Mouse (Mus musculus) neural tube, embryonic 15.5 days (tissue): ENCODE measurements at regions not wholly inside any gene's neighbourhood (a gene's known extent, or its start where the extent isn't known, plus 50 kb on each side); places are given as distances from the start of the nearest gene placed in this dataset.

Experiments used
- ATAC-seq: fragments of 200-750 bp; cut with Nextera tagmentation; 2 replicates; pipeline ENCODE4 v1.8.0; 2017; ENCODE audit warnings: mild to moderate bottlenecking, moderate TSS enrichment, moderate library complexity; ENCODE audit not compliant: low FRiP score
- H3K27ac ChIP-seq: fragments of 300-500 bp; sonication (generic); replicated peaks from 2 replicates; pipeline ENCODE4 v1.5.1; 2015; ENCODE audit warnings: mild to moderate bottlenecking, inconsistent platforms
- H3K27me3 ChIP-seq: fragments of 300-500 bp; sonication (generic); replicated peaks from 2 replicates; pipeline ENCODE4 v1.6.1; 2015; ENCODE audit warnings: inconsistent platforms
- H3K36me3 ChIP-seq: fragments of 300-500 bp; sonication (generic); 2 replicates; pipeline ENCODE4 v1.6.1; 2015; ENCODE audit warnings: inconsistent platforms
- H3K4me1 ChIP-seq: fragments of 300-500 bp; sonication (generic); 2 replicates; pipeline ENCODE4 v1.6.1; 2015; ENCODE audit warnings: inconsistent platforms
- H3K4me2 ChIP-seq: fragments of 300-500 bp; sonication (generic); 2 replicates; pipeline ENCODE4 v1.6.1; 2015; ENCODE audit warnings: inconsistent platforms, mild to moderate bottlenecking, moderate library complexity
- H3K4me3 ChIP-seq: fragments of 300-500 bp; sonication (generic); replicated peaks from 2 replicates; pipeline ENCODE4 v1.5.1; 2015; ENCODE audit warnings: mild to moderate bottlenecking, inconsistent platforms
- H3K9ac ChIP-seq: fragments of 300-500 bp; sonication (generic); replicated peaks from 2 replicates; pipeline ENCODE4 v1.6.1; 2015; ENCODE audit warnings: mild to moderate bottlenecking, inconsistent platforms
- H3K9me3 ChIP-seq: fragments of 300-500 bp; sonication (generic); replicated peaks from 2 replicates; pipeline ENCODE4 v1.6.1; 2016; ENCODE audit warnings: inconsistent platforms
- WGBS: fragments of 180-500 bp; shearing (Covaris S2); methylation state at CpG from one replicate; pipeline ENCODE4 v1.1.7; 2015; ENCODE audit warnings: mixed read lengths; 5-methylcytosine and 5-hydroxymethylcytosine counted together

DNA sequence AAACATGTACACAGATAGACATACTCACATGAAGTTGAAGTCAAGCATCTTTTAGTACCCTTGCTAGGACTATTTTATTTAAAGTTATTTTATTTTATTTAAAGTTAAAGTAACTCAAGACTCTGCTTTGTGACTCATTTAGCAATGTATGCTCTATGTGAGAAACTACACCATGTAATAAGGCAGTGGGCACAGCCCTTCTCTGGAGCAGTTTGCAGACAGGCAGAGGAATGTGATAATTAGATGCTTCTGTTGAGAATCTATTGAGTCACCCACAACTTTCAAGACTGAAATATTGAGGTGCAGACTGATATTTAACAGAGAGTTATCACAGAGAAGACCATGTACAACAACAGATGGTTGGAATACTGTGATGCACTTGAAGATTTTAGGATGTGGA is 825.2 kb upstream of the Cntn5 start:
- no peak overlapping the region for H3K9ac ChIP-seq
- H3K27ac ChIP-seq: no peak overlapping the region
- no peak for ATAC-seq
- H3K4me1 ChIP-seq: no peaks in the 10 kb centered on the region
- H3K4me3 ChIP-seq: no peak overlapping the region
- H3K9me3 ChIP-seq: no peaks in the 10 kb centered on the region
- no peak overlapping the region for H3K4me2 ChIP-seq
- no peaks in the 10 kb centered on the region for H3K27me3 ChIP-seq
- no peaks in the 10 kb centered on the region for H3K36me3 ChIP-seq

GRCm38 (mm10) chr9:11721811-11722210 is 817.2 kb upstream of the Cntn5 start:
- no peak for ATAC-seq
- no peaks in the 10 kb centered on the region for H3K4me1 ChIP-seq
- no peak overlapping the region for H3K9ac ChIP-seq
- no peaks in the 10 kb centered on the region for H3K27me3 ChIP-seq
- H3K36me3 ChIP-seq: no peaks in the 10 kb centered on the region
- no peak overlapping the region for H3K4me2 ChIP-seq
- H3K9me3 ChIP-seq: no peaks in the 10 kb centered on the region
- H3K27ac ChIP-seq: no peak overlapping the region
- 99% methylated on average over 2 of the region's 2 CpGs for WGBS
- H3K4me3 ChIP-seq: no peak overlapping the region

GRCm38 (mm10) chr9:11704647-11705046 is 800.1 kb upstream of the Cntn5 start:
- H3K27me3 ChIP-seq: no peaks in the 10 kb centered on the region
- H3K9me3 ChIP-seq: no peaks in the 10 kb centered on the region
- 94% methylated on average over 1 of the region's 1 CpGs for WGBS
- H3K4me1 ChIP-seq: no peaks in the 10 kb centered on the region
- no peak overlapping the region for H3K4me3 ChIP-seq
- no peaks in the 10 kb centered on the region for H3K36me3 ChIP-seq
- H3K9ac ChIP-seq: no peak overlapping the region
- ATAC-seq: no peak
- no peak overlapping the region for H3K27ac ChIP-seq
- H3K4me2 ChIP-seq: no peak overlapping the region

- H3K27me3 ChIP-seq: no peaks in the 10 kb centered on the region
- 90% methylated on average over 3 of the region's 3 CpGs for WGBS
These were observed 798.6 kb upstream of the Cntn5 start for GRCm38 (mm10) chr9:11703150-11703549.

GRCm38 (mm10) chr9:11693505-11693904 is 788.9 kb upstream of the Cntn5 start:
- Histone ChIP-seq H3K4me2 (no peak overlapping the region), H3K4me1 (no peaks in the 10 kb centered on the region), H3K9me3 (no peaks in the 10 kb centered on the region), H3K9ac (no peak overlapping the region), H3K27ac (no peak overlapping the region), H3K27me3 (no peaks in the 10 kb centered on the region), H3K4me3 (no peak overlapping the region), H3K36me3 (no peaks in the 10 kb centered on the region)
- ATAC-seq: no peak
- 63% methylated on average over 1 of the region's 1 CpGs for WGBS

More at GRCm38 (mm10) chr9:11703150-11703549, 798.6 kb upstream of the Cntn5 start:
- ATAC-seq: no peak
- H3K9me3 ChIP-seq: no peaks in the 10 kb centered on the region
- no peak overlapping the region for H3K4me3 ChIP-seq
- no peak overlapping the region for H3K4me2 ChIP-seq
- H3K36me3 ChIP-seq: no peaks in the 10 kb centered on the region
- H3K9ac ChIP-seq: no peak overlapping the region
- no peaks in the 10 kb centered on the region for H3K4me1 ChIP-seq
- no peak overlapping the region for H3K27ac ChIP-seq

DNA sequence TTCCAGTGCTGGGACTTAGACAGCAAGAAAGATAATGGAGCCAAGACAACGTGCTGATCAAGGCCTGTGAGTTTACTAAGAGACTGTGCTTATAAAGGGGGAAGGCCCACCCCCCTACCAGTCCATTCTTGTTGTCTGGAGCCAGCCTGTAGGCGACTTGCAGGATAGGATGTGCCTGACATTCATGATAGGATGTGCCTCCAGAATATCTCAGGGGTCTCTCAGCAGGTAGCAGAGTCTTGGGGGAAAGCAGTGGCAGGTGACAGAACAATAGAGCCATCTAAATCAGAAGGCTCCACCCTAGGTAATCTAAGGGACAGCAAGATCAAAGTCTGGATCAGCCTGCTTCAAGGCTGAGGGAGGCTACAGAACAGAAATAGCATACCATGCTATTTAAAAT is 782.5 kb upstream of the Cntn5 start:
- Histone ChIP-seq H3K36me3 (no peaks in the 10 kb centered on the region), H3K9ac (no peak overlapping the region), H3K9me3 (no peaks in the 10 kb centered on the region), H3K27me3 (no peaks in the 10 kb centered on the region), H3K27ac (no peak overlapping the region), H3K4me2 (no peak overlapping the region), H3K4me1 (no peaks in the 10 kb centered on the region), H3K4me3 (no peak overlapping the region)
- no peak for ATAC-seq
- 15% methylated on average over 2 of the region's 2 CpGs for WGBS

- 83% methylated on average over 3 of the region's 3 CpGs for WGBS
- ATAC-seq: no peak
These were observed 767.4 kb upstream of the Cntn5 start for GRCm38 (mm10) chr9:11671939-11672338.

GRCm38 (mm10) chr9:11671243-11671642 is 766.7 kb upstream of the Cntn5 start:
- H3K27ac ChIP-seq: no peak overlapping the region
- H3K4me2 ChIP-seq: no peak overlapping the region
- no peak overlapping the region for H3K4me3 ChIP-seq
- no peaks in the 10 kb centered on the region for H3K36me3 ChIP-seq
- H3K4me1 ChIP-seq: no peaks in the 10 kb centered on the region
- no peak overlapping the region for H3K9ac ChIP-seq
- WGBS: 17% methylated on average over 1 of the region's 1 CpGs
- no peaks in the 10 kb centered on the region for H3K27me3 ChIP-seq
- ATAC-seq: no peak
- H3K9me3 ChIP-seq: no peaks in the 10 kb centered on the region

More at GRCm38 (mm10) chr9:11671939-11672338, 767.4 kb upstream of the Cntn5 start:
- H3K36me3 ChIP-seq: no peaks in the 10 kb centered on the region
- no peak overlapping the region for H3K9ac ChIP-seq
- no peak overlapping the region for H3K4me2 ChIP-seq
- H3K9me3 ChIP-seq: no peaks in the 10 kb centered on the region
- H3K27me3 ChIP-seq: no peaks in the 10 kb centered on the region
- H3K27ac ChIP-seq: no peak overlapping the region
- no peak overlapping the region for H3K4me3 ChIP-seq
- H3K4me1 ChIP-seq: no peaks in the 10 kb centered on the region

DNA sequence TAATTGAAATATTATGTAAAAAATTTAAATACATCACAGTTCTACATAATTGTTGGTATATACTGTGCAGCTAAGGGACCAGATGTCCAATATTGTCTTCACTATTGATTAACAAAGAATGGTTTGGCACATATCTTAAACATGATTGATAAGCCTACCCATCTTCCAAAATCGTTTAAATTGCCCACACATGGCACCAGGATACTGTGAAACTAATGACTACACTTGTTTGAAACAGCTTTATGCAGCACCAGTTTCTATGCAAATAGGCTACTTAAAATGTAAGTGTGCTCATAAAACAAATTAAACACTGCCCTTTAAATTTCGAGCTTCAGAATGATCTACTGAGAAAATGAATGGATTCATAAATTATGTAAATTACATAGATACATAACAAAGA is 724.9 kb upstream of the Cntn5 start:
- H3K36me3 ChIP-seq: no peaks in the 10 kb centered on the region
- no peaks in the 10 kb centered on the region for H3K4me1 ChIP-seq
- no peak overlapping the region for H3K4me2 ChIP-seq
- ATAC-seq: 0 out of 2 replicates have a peak, but pooled peaks have one; percentile 17
- H3K9ac ChIP-seq: no peak overlapping the region
- no peaks in the 10 kb centered on the region for H3K27me3 ChIP-seq
- no peaks in the 10 kb centered on the region for H3K9me3 ChIP-seq
- H3K27ac ChIP-seq: no peak overlapping the region
- no peak overlapping the region for H3K4me3 ChIP-seq
- 25% methylated on average over 2 of the region's 2 CpGs for WGBS

DNA sequence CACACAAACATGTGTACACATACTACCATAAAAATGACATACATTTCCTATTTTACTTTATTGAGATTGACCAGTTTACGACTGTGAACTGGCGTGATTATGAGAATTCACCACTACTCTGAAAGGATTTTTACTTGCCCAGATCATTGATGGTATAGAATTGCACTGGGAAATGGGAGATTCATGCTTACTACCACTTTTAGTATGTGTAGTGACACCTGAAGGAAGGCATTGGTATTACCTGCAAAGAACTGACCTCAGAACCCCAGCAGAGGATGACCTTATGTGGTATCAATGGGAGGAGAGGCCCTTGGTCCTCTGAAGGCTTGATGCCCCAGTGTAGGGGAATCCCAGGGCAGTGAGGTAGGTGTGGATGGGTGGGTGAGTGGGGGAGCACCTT is 699.8 kb upstream of the Cntn5 start:
- Histone ChIP-seq H3K4me2 (no peak overlapping the region), H3K4me3 (no peak overlapping the region), H3K27me3 (no peaks in the 10 kb centered on the region), H3K4me1 (no peaks in the 10 kb centered on the region), H3K27ac (no peak overlapping the region), H3K36me3 (no peaks in the 10 kb centered on the region), H3K9ac (no peak overlapping the region), H3K9me3 (no peaks in the 10 kb centered on the region)
- 88% methylated on average over 2 of the region's 2 CpGs for WGBS
- ATAC-seq: no peak

DNA sequence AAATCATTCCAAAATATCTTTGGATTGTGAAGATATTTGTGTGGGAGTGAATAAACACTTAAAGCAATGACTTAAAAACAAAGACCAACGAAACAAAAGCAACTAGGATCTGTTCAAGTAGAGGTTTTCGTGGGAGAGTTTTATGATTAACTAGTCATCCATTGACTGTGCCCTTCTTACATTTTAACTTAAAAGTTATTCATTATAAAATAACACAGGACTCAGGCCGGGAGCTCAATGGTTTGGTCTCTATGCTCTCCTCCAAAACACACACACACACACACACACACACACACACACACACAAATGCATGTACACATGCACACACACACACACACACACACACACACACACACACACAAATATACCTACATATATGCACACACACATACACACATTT is 699.3 kb upstream of the Cntn5 start:
- Histone ChIP-seq H3K4me2 (no peak overlapping the region), H3K27me3 (no peaks in the 10 kb centered on the region), H3K9ac (no peak overlapping the region), H3K27ac (no peak overlapping the region), H3K4me1 (no peaks in the 10 kb centered on the region), H3K36me3 (no peaks in the 10 kb centered on the region), H3K4me3 (no peak overlapping the region), H3K9me3 (no peaks in the 10 kb centered on the region)
- 75% methylated on average over 3 of the region's 3 CpGs for WGBS
- no peak for ATAC-seq

- Histone ChIP-seq H3K27ac (no peak overlapping the region), H3K36me3 (no peaks in the 10 kb centered on the region), H3K27me3 (no peaks in the 10 kb centered on the region), H3K9me3 (no peaks in the 10 kb centered on the region), H3K4me1 (no peaks in the 10 kb centered on the region), H3K9ac (no peak overlapping the region), H3K4me3 (no peak overlapping the region), H3K4me2 (no peak overlapping the region)
- no peak for ATAC-seq
- WGBS: 95% methylated on average over 2 of the region's 2 CpGs
These were observed 698.3 kb upstream of the Cntn5 start for GRCm38 (mm10) chr9:11602857-11603256.

DNA sequence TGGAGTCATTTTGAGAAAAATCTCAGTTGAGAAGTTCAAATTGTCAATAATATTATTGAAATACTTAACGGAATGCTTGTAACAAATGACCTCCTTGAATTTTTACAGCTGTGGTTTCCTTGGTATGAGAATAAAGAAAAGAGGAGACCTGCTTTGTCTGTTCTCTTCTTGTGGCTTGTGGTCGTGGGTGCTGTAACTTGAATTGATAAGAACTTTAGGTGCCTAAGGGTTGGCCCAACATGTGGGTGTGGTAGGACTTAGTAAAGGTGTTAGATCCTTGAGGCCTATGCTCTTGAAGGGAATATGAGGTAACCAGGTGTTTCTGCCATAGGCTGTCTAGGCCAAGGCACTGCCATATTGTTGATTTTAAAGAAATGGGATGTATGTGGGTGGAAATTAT is 674.4 kb upstream of the Cntn5 start:
- ATAC-seq: no peak
- 81% methylated on average over 2 of the region's 2 CpGs for WGBS
- Histone ChIP-seq H3K36me3 (no peaks in the 10 kb centered on the region), H3K27ac (no peak overlapping the region), H3K4me2 (no peak overlapping the region), H3K27me3 (no peaks in the 10 kb centered on the region), H3K4me1 (no peaks in the 10 kb centered on the region), H3K4me3 (no peak overlapping the region), H3K9me3 (no peaks in the 10 kb centered on the region), H3K9ac (no peak overlapping the region)
